Mouse (Mus musculus) limb, embryonic 14.5 days (tissue): Measurements from ENCODE around the gene Med15. TPM values are rescaled to one million over a fixed set of nuclear protein-coding genes. Genes with fewer than 3 reads are reported as not detected.
A peak's percentile ranks its signal among the peaks of the same experiment; 100 is the strongest.

ENCODE experiments used
- ATAC-seq: fragments of 200-750 bp; cut with Nextera tagmentation; 2 replicates; pipeline ENCODE4 v1.8.0; 2017; ENCODE audit warnings: low read depth, moderate number of reproducible peaks, moderate TSS enrichment; ENCODE audit not compliant: low FRiP score
- DNase-seq: peaks from one replicate; pipeline ENCODE4 v3.0.0-alpha.2; 2015; ENCODE audit warnings: low spot score
- H3K27ac ChIP-seq: fragments of 300-500 bp; sonication (generic); replicated peaks from 2 replicates; pipeline ENCODE4 v1.5.1; 2014; ENCODE audit warnings: low read depth, mild to moderate bottlenecking, low read length, moderate library complexity, mixed read lengths
- H3K27me3 ChIP-seq: fragments of 300-500 bp; sonication (generic); 2 replicates; pipeline ENCODE4 v1.6.1; 2014; ENCODE audit warnings: low read length, mixed read lengths; ENCODE audit not compliant: control insufficient read depth, insufficient read depth
- H3K36me3 ChIP-seq: fragments of 300-500 bp; sonication (generic); 2 replicates; pipeline ENCODE4 v1.6.1; 2014; ENCODE audit warnings: mild to moderate bottlenecking, low read length, moderate library complexity, mixed read lengths; ENCODE audit not compliant: control insufficient read depth, insufficient read depth
- H3K4me1 ChIP-seq: fragments of 300-500 bp; sonication (generic); 2 replicates; pipeline ENCODE4 v1.6.1; 2014; ENCODE audit warnings: antibody characterized with exemption, low read length, mixed read lengths; ENCODE audit not compliant: control insufficient read depth, insufficient read depth
- H3K4me2 ChIP-seq: fragments of 300-500 bp; sonication (generic); replicated peaks from 2 replicates; pipeline ENCODE4 v1.6.1; 2014; ENCODE audit warnings: low read depth, mild to moderate bottlenecking, low read length, moderate library complexity; ENCODE audit not compliant: severe bottlenecking
- H3K4me3 ChIP-seq: fragments of 300-500 bp; sonication (generic); replicated peaks from 2 replicates; pipeline ENCODE4 v1.5.1; 2014; ENCODE audit warnings: low read length
- H3K9ac ChIP-seq: fragments of 300-500 bp; sonication (generic); 2 replicates; pipeline ENCODE4 v1.6.1; 2014; ENCODE audit warnings: mild to moderate bottlenecking, low read depth, low read length, moderate library complexity; ENCODE audit not compliant: severe bottlenecking
- H3K9me3 ChIP-seq: fragments of 300-500 bp; sonication (generic); 2 replicates; pipeline ENCODE4 v1.6.1; 2016; ENCODE audit warnings: low read length; ENCODE audit not compliant: control insufficient read depth
- POLR2A ChIP-seq: fragments of 200-500 bp; IDR thresholded peaks from 2 replicates; pipeline ENCODE4 v1.8.0; 2012; ENCODE audit warnings: inconsistent platforms, mild to moderate bottlenecking, moderate library complexity, borderline replicate concordance; ENCODE audit not compliant: insufficient read depth, insufficient read length; ENCODE audit errors: extremely low read depth
- WGBS: fragments of 180-500 bp; shearing (Covaris S2); extraction: QIAGEN DNeasy Blood & Tissue Kit; methylation state at CpG from one replicate; pipeline ENCODE4 v1.1.7; 2014; 5-methylcytosine and 5-hydroxymethylcytosine counted together
- polyA plus RNA-seq, 2 experiments: library from polyadenylated mRNA; depleted of rRNA in 1 of 2; stranded (reverse) in 1 of 2; unstranded in 1 of 2; fragments of >200 nt; fragmentation: Nextera tagmentation in 1 of 2; extraction: Ambion mirVana in 1 of 2; gene quantifications; 2 replicates each; pipeline versions ENCODE4 v1.2.1 to v1.2.3; 2012 to 2014

Med15 gene
- polyA plus RNA-seq, 2 experiments: 41.6 to 84.6 TPM

- H3K4me2 ChIP-seq: peak overlapping the region; percentile 26; the same call in 1 of the 2 replicates
- H3K27me3 ChIP-seq: no peaks in the 10 kb centered on the region
- H3K36me3 ChIP-seq: no peaks in the 10 kb centered on the region
- H3K27ac ChIP-seq: no peak overlapping the region
- DNase-seq (no peak), ATAC-seq (no peak)
- peak overlapping the region; percentile 10; the same call in 1 of the 2 replicates for H3K4me3 ChIP-seq
- no peaks in the 10 kb centered on the region for H3K9me3 ChIP-seq
- no peak for TF ChIP-seq POLR2A
- WGBS: 65% methylated on average over 2 of the region's 2 CpGs
- H3K9ac ChIP-seq: no peak overlapping the region
- H3K4me1 ChIP-seq: no peaks in the 10 kb centered on the region
These were observed 955 bp upstream of the Med15 start for GRCm38 (mm10) chr16:17733646-17734045.

- H3K36me3 ChIP-seq: no peaks in the 10 kb centered on the region
- no peak overlapping the region for H3K4me3 ChIP-seq
- no peaks in the 10 kb centered on the region for H3K27me3 ChIP-seq
- no peaks in the 10 kb centered on the region for H3K4me1 ChIP-seq
- no peak for DNase-seq
- no peak overlapping the region for H3K27ac ChIP-seq
- H3K4me2 ChIP-seq: no peak overlapping the region
- no peak for TF ChIP-seq POLR2A
- WGBS: 61% methylated on average over 6 of the region's 6 CpGs
- ATAC-seq: no peak
- no peaks in the 10 kb centered on the region for H3K9me3 ChIP-seq
- no peak overlapping the region for H3K9ac ChIP-seq
These were observed 260 bp downstream of the Med15 start for GRCm38 (mm10) chr16:17732431-17732830.

- Histone ChIP-seq H3K27me3 (no peaks in the 10 kb centered on the region), H3K4me2 (no peak overlapping the region), H3K9me3 (no peaks in the 10 kb centered on the region), H3K27ac (no peak overlapping the region), H3K4me3 (no peak overlapping the region), H3K9ac (no peak overlapping the region), H3K4me1 (no peaks in the 10 kb centered on the region), H3K36me3 (no peaks in the 10 kb centered on the region)
- no peak for ATAC-seq
- DNase-seq: no peak
- WGBS: 39% methylated on average over 3 of the region's 3 CpGs
- no peak for TF ChIP-seq POLR2A
These were observed 670 bp downstream of the Med15 start for GRCm38 (mm10) chr16:17732021-17732420.

DNA sequence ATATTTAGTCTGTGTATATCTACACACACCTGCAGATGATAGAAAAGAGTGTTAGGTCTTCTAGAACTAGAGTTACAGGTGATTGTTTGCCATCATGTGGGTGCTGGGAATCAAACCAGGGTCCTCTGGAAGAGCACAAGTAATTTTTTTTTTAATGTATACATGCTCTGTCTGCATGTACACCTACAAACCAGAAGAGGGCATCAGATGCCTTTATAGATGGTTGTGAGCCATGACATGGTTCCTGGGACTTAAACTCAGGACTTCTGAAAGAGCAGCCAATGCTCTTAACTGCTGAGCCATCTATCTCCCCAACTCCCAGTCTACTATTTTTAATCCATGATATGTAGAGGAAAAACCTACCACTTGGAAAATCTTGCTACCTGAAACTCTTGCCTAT is 2.7 kb downstream of the Med15 start:
- Histone ChIP-seq H3K27ac (no peak overlapping the region), H3K4me1 (0 out of 2 replicates have a peak, but pooled peaks cover 2% of the 10 kb centered on the region), H3K9ac (no peak overlapping the region), H3K4me2 (no peak overlapping the region), H3K36me3 (no peaks in the 10 kb centered on the region), H3K27me3 (no peaks in the 10 kb centered on the region), H3K4me3 (no peak overlapping the region), H3K9me3 (no peaks in the 10 kb centered on the region)
- TF ChIP-seq POLR2A: no peak
- ATAC-seq (no peak), DNase-seq (no peak)

GRCm38 (mm10) chr16:17727179-17727861 is 5.4 kb downstream of the Med15 start:
- peak; percentile 70 for DNase-seq
- Histone ChIP-seq H3K4me2 (peak overlapping the region; percentile 8; the same call in 1 of the 2 replicates), H3K27me3 (no peaks in the 10 kb centered on the region), H3K4me1 (0 out of 2 replicates have a peak, but pooled peaks cover 2% of the 10 kb centered on the region), H3K9me3 (no peaks in the 10 kb centered on the region), H3K9ac (no peak overlapping the region), H3K4me3 (no peak overlapping the region), H3K36me3 (no peaks in the 10 kb centered on the region), H3K27ac (no peak overlapping the region)
- no peak for TF ChIP-seq POLR2A
- ATAC-seq: peak; percentile 46; the same call in 1 of the 2 replicates
- WGBS: 15% methylated on average over 5 of the region's 5 CpGs

DNA sequence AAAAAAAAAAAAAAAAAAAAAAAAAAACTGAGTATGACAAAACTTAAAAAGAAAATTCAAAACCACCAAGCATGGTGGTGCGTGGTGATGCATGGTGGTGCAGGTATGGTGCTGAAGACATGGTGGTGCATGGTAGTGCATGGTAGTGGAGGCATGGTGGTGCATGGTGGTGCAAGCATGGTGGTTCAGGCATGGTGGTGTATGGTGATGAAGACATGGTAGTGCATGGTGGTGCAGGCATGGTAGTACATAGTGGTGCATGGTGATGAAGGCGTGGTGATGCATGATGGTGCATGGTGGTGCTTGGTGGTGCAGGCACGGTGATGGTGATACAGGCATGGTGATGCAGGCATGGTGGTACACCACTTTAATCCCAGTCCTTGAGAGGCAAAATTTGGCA is 8.2 kb downstream of the Med15 start:
- Histone ChIP-seq H3K27ac (no peak overlapping the region), H3K4me2 (no peak overlapping the region), H3K27me3 (no peaks in the 10 kb centered on the region), H3K36me3 (no peaks in the 10 kb centered on the region), H3K4me1 (peaks cover 11% of the 10 kb centered on the region), H3K9me3 (no peaks in the 10 kb centered on the region), H3K9ac (no peak overlapping the region), H3K4me3 (no peak overlapping the region)
- DNase-seq (no peak), ATAC-seq (no peak)
- no peak for TF ChIP-seq POLR2A
- 94% methylated on average over 3 of the region's 3 CpGs for WGBS
